Mouse (Mus musculus) common myeloid progenitor, adult 5-6 weeks (primary cell): ENCODE data around the gene Iqsec2. TPM values are rescaled to one million over a fixed set of nuclear protein-coding genes. Genes with fewer than 3 reads are reported as not detected.

Experiments used
- ATAC-seq: replicated peaks from 2 replicates; pipeline ENCODE4 v1.8.0; 2016; ENCODE audit warnings: low read depth, mild to moderate bottlenecking, moderate TSS enrichment, inconsistent platforms; ENCODE audit not compliant: poor library complexity, severe bottlenecking
- total RNA-seq: library from RNA; stranded (forward); fragments of 200-1000, 187-1606 nt; gene quantifications from 2 replicates; pipeline ENCODE4 v1.2.3, GENCODE M21; 2017

Gene Iqsec2
- total RNA-seq: 1.1 and 3.7 TPM in 2 replicates

- ATAC-seq: peak; percentile 15; the same call in 1 of the 2 replicates
Observed at GRCm38 (mm10) chrX:152143941-152144741, at the start of gene Iqsec2. Gene Iqsec2 (plus strand): TSS chrX:152144268.

- ATAC-seq: no peak
Observed at GRCm38 (mm10) chrX:152097572-152097971, 46.5 kb upstream of the Iqsec2 start.

- ATAC-seq: no peak
Observed at GRCm38 (mm10) chrX:152121687-152122086, 22.4 kb upstream of the Iqsec2 start.

- ATAC-seq: no peak
Observed at GRCm38 (mm10) chrX:152130777-152131176, 13.3 kb upstream of the Iqsec2 start.

- ATAC-seq: no peak
Observed at GRCm38 (mm10) chrX:152132029-152132428, 12.0 kb upstream of the Iqsec2 start.

GRCm38 (mm10) chrX:152135195-152135594 is 8.9 kb upstream of the Iqsec2 start:
- no peak for ATAC-seq

GRCm38 (mm10) chrX:152144742-152145214 is 710 bp downstream of the Iqsec2 start:
- ATAC-seq: peak; percentile 36

- ATAC-seq: no peak
Observed at GRCm38 (mm10) chrX:152146150-152146549, 2.1 kb downstream of the Iqsec2 start.

GRCm38 (mm10) chrX:152146691-152147090 is 2.6 kb downstream of the Iqsec2 start:
- ATAC-seq: no peak

GRCm38 (mm10) chrX:152147451-152148116 is 3.5 kb downstream of the Iqsec2 start:
- ATAC-seq: peak; percentile 88

GRCm38 (mm10) chrX:152148706-152149105 is 4.6 kb downstream of the Iqsec2 start:
- no peak for ATAC-seq

- ATAC-seq: peak; percentile 88
Observed at GRCm38 (mm10) chrX:152151709-152152108, 7.6 kb downstream of the Iqsec2 start.

GRCm38 (mm10) chrX:152158294-152158693 is 14.2 kb downstream of the Iqsec2 start:
- ATAC-seq: no peak

- ATAC-seq: no peak
Observed at GRCm38 (mm10) chrX:152161404-152161803, 17.3 kb downstream of the Iqsec2 start.

- ATAC-seq: 0 out of 2 replicates have a peak, but pooled peaks have one; percentile 42
Observed at GRCm38 (mm10) chrX:152164061-152164460, 20.0 kb downstream of the Iqsec2 start.

GRCm38 (mm10) chrX:152166161-152166560 is 22.1 kb downstream of the Iqsec2 start:
- ATAC-seq: no peak

- no peak for ATAC-seq
Observed at GRCm38 (mm10) chrX:152168521-152168920, 24.5 kb downstream of the Iqsec2 start.

GRCm38 (mm10) chrX:152171041-152172026 is 27.3 kb downstream of the Iqsec2 start:
- peak; percentile 49 for ATAC-seq

GRCm38 (mm10) chrX:152172487-152172935 is 28.4 kb downstream of the Iqsec2 start:
- ATAC-seq: peak; percentile 81

GRCm38 (mm10) chrX:152175284-152175683 is 31.2 kb downstream of the Iqsec2 start:
- ATAC-seq: peak; percentile 60; the same call in 1 of the 2 replicates
